Mouse (Mus musculus) thymus, postnatal 10 days (tissue): Measurements from ENCODE around the gene Slc9a5.

Source experiments
- DNase-seq, 2 experiments: peaks; one replicate each; pipeline ENCODE4 v3.0.0; 2021; ENCODE audit warnings: low spot score in 2 of 2

The Slc9a5 gene

GRCm38 (mm10) chr8:105326141-105326672 is 22.4 kb upstream of the Slc9a5 start, which contains the start of the genes Lrrc29 and Tmem208:
Lrrc29 (minus strand) TSS chr8:105326278.
Tmem208 (plus strand) TSS chr8:105326354.
- peak; percentile 97 to 98 for DNase-seq

- DNase-seq, result no peak
These were observed 21.7 kb upstream of the Slc9a5 start for GRCm38 (mm10) chr8:105326968-105327367.

- no peak for DNase-seq
These were observed 18.3 kb upstream of the Slc9a5 start for GRCm38 (mm10) chr8:105330325-105330724.

- no peak for DNase-seq
These were observed 17.2 kb upstream of the Slc9a5 start for GRCm38 (mm10) chr8:105331469-105331868.

- no peak for DNase-seq
These were observed 16.7 kb upstream of the Slc9a5 start for GRCm38 (mm10) chr8:105331931-105332330.

- no peak for DNase-seq
These were observed 16.1 kb upstream of the Slc9a5 start for GRCm38 (mm10) chr8:105332523-105332922.

GRCm38 (mm10) chr8:105336373-105337130 is 12.1 kb upstream of the Slc9a5 start:
- DNase-seq, result no peak

GRCm38 (mm10) chr8:105338992-105339391 is 9.7 kb upstream of the Slc9a5 start:
- no peak for DNase-seq

GRCm38 (mm10) chr8:105339886-105340635 is 8.6 kb upstream of the Slc9a5 start:
- DNase-seq, result no peak

GRCm38 (mm10) chr8:105341399-105341798 is 7.2 kb upstream of the Slc9a5 start:
- no peak for DNase-seq

- no peak for DNase-seq
These were observed 5.9 kb upstream of the Slc9a5 start for GRCm38 (mm10) chr8:105342768-105343167.

- DNase-seq, result no peak
These were observed 4.7 kb upstream of the Slc9a5 start for GRCm38 (mm10) chr8:105343791-105344574.

- DNase-seq, result no peak
These were observed 3.3 kb upstream of the Slc9a5 start for GRCm38 (mm10) chr8:105345061-105345975.

GRCm38 (mm10) chr8:105346611-105347427 is 1.8 kb upstream of the Slc9a5 start:
- peak in 1 of 2 experiments; percentile 27 for DNase-seq

- DNase-seq, result peak; percentile 75
These were observed 1.0 kb upstream of the Slc9a5 start, which contains the start of gene Fhod1 for GRCm38 (mm10) chr8:105347428-105348221. Fhod1 (minus strand) TSS chr8:105347953.

- DNase-seq, result no peak
These were observed 591 bp downstream of the Slc9a5 start for GRCm38 (mm10) chr8:105349096-105349771.

- DNase-seq, result no peak
These were observed 1.5 kb downstream of the Slc9a5 start for GRCm38 (mm10) chr8:105350186-105350585.

GRCm38 (mm10) chr8:105353583-105354135 is 5.0 kb downstream of the Slc9a5 start:
- DNase-seq, result no peak
